Mouse (Mus musculus): ENCODE results near the gene Krt26.

Gene Krt26

DNA sequence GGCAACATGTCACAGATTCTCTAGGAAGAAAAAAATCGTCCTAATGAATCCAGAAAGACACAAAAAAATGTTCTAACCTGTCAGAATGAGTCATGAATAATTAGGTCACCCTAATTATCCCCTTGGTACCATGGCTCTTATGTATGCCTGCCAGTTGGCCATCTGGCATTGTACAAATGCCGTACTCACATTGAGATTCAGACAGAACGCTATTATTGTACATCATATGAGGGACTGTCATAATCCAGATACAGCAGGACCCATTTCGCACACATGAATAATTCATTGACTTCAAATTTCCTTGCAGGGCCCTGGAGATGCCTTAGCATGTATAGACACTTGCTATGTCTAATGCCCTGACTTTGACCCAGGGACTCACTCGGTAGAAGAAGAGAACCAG, 53.8 kb downstream of the Krt26 start:
- no peak for DNase-seq (ENCODE audit: low spot score in 2 of 2)

DNA sequence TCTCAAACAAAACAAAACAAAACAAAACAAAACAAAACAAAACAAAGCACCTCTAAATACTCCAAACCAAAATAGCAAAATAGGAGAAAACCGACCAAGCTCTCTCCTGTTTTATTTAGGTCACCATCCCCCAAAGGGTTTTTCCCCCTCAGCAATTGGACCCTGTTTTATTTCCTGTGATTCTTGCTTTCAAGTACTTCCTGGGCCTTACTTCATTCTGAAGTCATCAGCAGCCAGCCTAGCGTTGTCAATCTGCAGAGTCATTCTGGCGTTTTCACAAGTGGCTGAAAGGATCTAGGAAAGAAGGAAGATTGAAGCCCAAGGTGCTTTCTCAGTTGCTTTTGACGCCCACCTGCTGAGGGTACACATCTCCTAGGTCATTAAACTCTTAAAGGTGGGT, 54.4 kb downstream of the Krt26 start:
- no peak for DNase-seq (ENCODE audit: low spot score in 2 of 2)

DNA sequence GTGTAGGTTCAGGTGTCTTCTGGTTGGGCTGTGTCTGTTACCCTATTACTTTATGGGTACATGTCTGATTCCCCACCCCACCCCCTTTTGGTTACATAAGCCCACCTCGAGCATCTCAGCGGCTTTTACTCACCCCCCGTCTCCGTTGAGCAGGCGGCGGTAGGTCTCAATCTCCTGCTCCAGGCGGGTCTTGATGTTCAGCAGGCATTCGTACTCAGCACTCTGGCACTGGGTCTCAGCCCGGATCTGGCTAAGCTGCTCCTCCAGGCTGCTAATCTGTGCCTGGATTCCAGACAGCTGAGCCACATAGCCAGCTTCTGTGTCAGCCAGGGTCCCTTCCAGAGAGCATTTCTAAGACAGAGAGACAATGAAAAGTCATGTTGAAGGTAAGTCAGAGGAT, 56.6 kb downstream of the Krt26 start:
- no peak for DNase-seq (ENCODE audit: low spot score in 2 of 2)

DNA sequence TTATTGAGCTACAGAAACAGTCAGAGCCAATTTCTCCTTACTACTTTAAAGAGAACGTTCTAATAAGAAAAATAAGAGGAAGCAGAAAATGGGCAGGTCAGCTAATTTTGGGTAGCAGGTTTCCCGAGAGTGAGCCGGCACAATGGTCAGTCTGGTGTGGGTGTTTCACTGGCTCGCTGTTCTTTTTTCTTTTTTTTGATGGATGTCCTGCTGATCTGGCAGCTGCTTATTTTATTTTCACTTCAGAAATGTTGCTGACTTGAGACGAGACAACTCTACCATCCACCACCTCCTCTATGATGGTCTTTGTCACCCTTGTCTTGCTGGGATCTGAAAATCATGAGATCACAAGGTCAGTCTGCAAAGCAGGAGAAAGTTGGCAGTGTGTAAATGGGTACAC, 57.8 kb downstream of the Krt26 start:
- DNase-seq (ENCODE audit: low spot score in 2 of 2): no peak
